Mouse (Mus musculus): ENCODE results near the gene Thoc6. TPM values are rescaled to one million over a fixed set of nuclear protein-coding genes. Genes with fewer than 3 reads are reported as not detected.

Gene Thoc6
- polyA plus RNA-seq, 1 experiment from 2014 or later = 53.5 TPM

GRCm38 (mm10) chr17:23627813-23628212 is 45.9 kb downstream of the Thoc6 start:
- Histone ChIP-seq H3K27ac (no peak overlapping the region), H3K4me3 (no peak overlapping the region), H3K27me3 (peaks cover 5% of the 10 kb centered on the region; the same call in 1 of the 2 replicates), H3K4me2 (no peak overlapping the region), H3K9me3 (no peaks in the 10 kb centered on the region), H3K36me3 (no peaks in the 10 kb centered on the region), H3K9ac (no peak overlapping the region), H3K4me1 (peaks cover 4% of the 10 kb centered on the region; the same call in 1 of the 2 replicates)
- ATAC-seq (ENCODE audit: insufficient number of reproducible peaks, insufficient read depth, low FRiP score, low TSS enrichment, low read depth) = no peak
- 41% methylated on average over 7 of the region's 7 CpGs for WGBS

GRCm38 (mm10) chr17:23620351-23620750 is 53.3 kb downstream of the Thoc6 start:
- 73% methylated on average over 7 of the region's 7 CpGs for WGBS
- no peak overlapping the region for H3K4me3 ChIP-seq
- no peaks in the 10 kb centered on the region for H3K9me3 ChIP-seq
- no peak overlapping the region for H3K27ac ChIP-seq
- no peak overlapping the region for H3K9ac ChIP-seq
- no peaks in the 10 kb centered on the region for H3K36me3 ChIP-seq
- H3K4me2 ChIP-seq = no peak overlapping the region
- H3K4me1 ChIP-seq = no peaks in the 10 kb centered on the region
- H3K27me3 ChIP-seq = peaks cover 9% of the 10 kb centered on the region
- ATAC-seq (ENCODE audit: insufficient number of reproducible peaks, insufficient read depth, low FRiP score, low TSS enrichment, low read depth) = no peak

Other genes with a start within 250 kb of the Thoc6 start
- not detected in 2 replicates for gene Vmn2r117, start 194.2 kb downstream of the Thoc6 start, polyA plus RNA-seq (2015; fragmentation: Nextera tagmentation; extraction: Ambion mirVana)
- gene Zfp213, start 109.6 kb downstream of the Thoc6 start, polyA plus RNA-seq (2015; fragmentation: Nextera tagmentation; extraction: Ambion mirVana) = 20.0 and 22.5 TPM in 2 replicates
- gene Zfp13, start 74.4 kb downstream of the Thoc6 start, polyA plus RNA-seq (2015; fragmentation: Nextera tagmentation; extraction: Ambion mirVana) = 18.2 and 21.9 TPM in 2 replicates
- 0.27 and 0.37 TPM in 2 replicates for gene Zscan10, start 73.0 kb downstream of the Thoc6 start, polyA plus RNA-seq (2015; fragmentation: Nextera tagmentation; extraction: Ambion mirVana)
- 0.55 and 0.77 TPM in 2 replicates for gene Mmp25, start 28.6 kb downstream of the Thoc6 start, polyA plus RNA-seq (2015; fragmentation: Nextera tagmentation; extraction: Ambion mirVana)
- 3.8 TPM in 2 replicates for gene Bicdl2, start 13.4 kb downstream of the Thoc6 start, polyA plus RNA-seq (2015; fragmentation: Nextera tagmentation; extraction: Ambion mirVana)
- 64.0 and 79.4 TPM in 2 replicates for gene Hcfc1r1, start 286 bp downstream of the Thoc6 start, polyA plus RNA-seq (2015; fragmentation: Nextera tagmentation; extraction: Ambion mirVana)
- 10.4 and 13.1 TPM in 2 replicates for gene Tnfrsf12a, start 3.6 kb upstream of the Thoc6 start, polyA plus RNA-seq (2015; fragmentation: Nextera tagmentation; extraction: Ambion mirVana)
- 34.8 and 47.1 TPM in 2 replicates for gene Cldn6, start 5.4 kb upstream of the Thoc6 start, polyA plus RNA-seq (2015; fragmentation: Nextera tagmentation; extraction: Ambion mirVana)
- 8.7 and 14.3 TPM in 2 replicates for gene Cldn9, start 10.1 kb upstream of the Thoc6 start, polyA plus RNA-seq (2015; fragmentation: Nextera tagmentation; extraction: Ambion mirVana)
- gene 1520401A03Rik, start 48.9 kb upstream of the Thoc6 start, polyA plus RNA-seq (2015; fragmentation: Nextera tagmentation; extraction: Ambion mirVana) = 0.25 and 0.32 TPM in 2 replicates
- gene Pkmyt1, start 52.5 kb upstream of the Thoc6 start, polyA plus RNA-seq (2015; fragmentation: Nextera tagmentation; extraction: Ambion mirVana) = 49.3 and 56.2 TPM in 2 replicates
- 12.4 and 12.5 TPM in 2 replicates for gene Paqr4, start 67.0 kb upstream of the Thoc6 start, polyA plus RNA-seq (2015; fragmentation: Nextera tagmentation; extraction: Ambion mirVana)
- gene Kremen2, start 72.0 kb upstream of the Thoc6 start, polyA plus RNA-seq (2015; fragmentation: Nextera tagmentation; extraction: Ambion mirVana) = 31.7 and 42.3 TPM in 2 replicates
- gene Flywch1, start 97.7 kb upstream of the Thoc6 start, polyA plus RNA-seq (2015; fragmentation: Nextera tagmentation; extraction: Ambion mirVana) = 90.2 and 95.6 TPM in 2 replicates
- gene Flywch2, start 112.2 kb upstream of the Thoc6 start, polyA plus RNA-seq (2015; fragmentation: Nextera tagmentation; extraction: Ambion mirVana) = 54.1 and 65.1 TPM in 2 replicates
- gene Srrm2, start 116.7 kb upstream of the Thoc6 start, polyA plus RNA-seq (2015; fragmentation: Nextera tagmentation; extraction: Ambion mirVana) = 616 and 642 TPM in 2 replicates
- 1,169 and 1,240 TPM in 2 replicates for gene Elob, start 155.3 kb upstream of the Thoc6 start, polyA plus RNA-seq (2015; fragmentation: Nextera tagmentation; extraction: Ambion mirVana)
- gene Prss33, start 162.2 kb upstream of the Thoc6 start, polyA plus RNA-seq (2015; fragmentation: Nextera tagmentation; extraction: Ambion mirVana) = 0.38 and 0.48 TPM in 2 replicates
- 0.78 TPM in 1 of 2 replicates, not detected in the other for gene Prss32, start 170.0 kb upstream of the Thoc6 start, polyA plus RNA-seq (2015; fragmentation: Nextera tagmentation; extraction: Ambion mirVana)
- 2.0 TPM in 2 replicates for gene Prss41, start 170.3 kb upstream of the Thoc6 start, polyA plus RNA-seq (2015; fragmentation: Nextera tagmentation; extraction: Ambion mirVana)
- not detected in 2 replicates for gene Prss21, start 194.2 kb upstream of the Thoc6 start, polyA plus RNA-seq (2015; fragmentation: Nextera tagmentation; extraction: Ambion mirVana)
- gene Dcpp1, start 207.0 kb upstream of the Thoc6 start, polyA plus RNA-seq (2015; fragmentation: Nextera tagmentation; extraction: Ambion mirVana) = not detected in 2 replicates
- not detected in 2 replicates for gene Dcpp2, start 207.0 kb upstream of the Thoc6 start, polyA plus RNA-seq (2015; fragmentation: Nextera tagmentation; extraction: Ambion mirVana)
- not detected in 2 replicates for gene Dcpp3, start 243.6 kb upstream of the Thoc6 start, polyA plus RNA-seq (2015; fragmentation: Nextera tagmentation; extraction: Ambion mirVana)